Mouse (Mus musculus): ENCODE results near the gene Cept1. TPM values are rescaled to one million over a fixed set of nuclear protein-coding genes. Genes with fewer than 3 reads are reported as not detected.

Gene Cept1
- polyA plus RNA-seq, 1 experiment, result 18.9 TPM

- no peaks in the 10 kb centered on the region for H3K36me3 ChIP-seq (ENCODE audit: control insufficient read depth, insufficient read depth)
- TF ChIP-seq TCF12 (IDR thresholded peaks at IDR 0.05; ENCODE audit: insufficient read depth, poor library complexity, severe bottlenecking) (no peak), E2F4 (IDR thresholded peaks at IDR 0.05; ENCODE audit: insufficient read depth) (no peak), CEBPB (IDR thresholded peaks at IDR 0.05; ENCODE audit: insufficient read depth, poor library complexity, severe bottlenecking) (no peak), SRF (IDR thresholded peaks at IDR 0.05; ENCODE audit: control insufficient read depth, insufficient read length, low read depth) (no peak), REST (IDR thresholded peaks at IDR 0.05; ENCODE audit: insufficient read depth, insufficient read length) (no peak)
- H3K27me3 ChIP-seq (ENCODE audit: control insufficient read depth, insufficient read depth, insufficient read length), result no peaks in the 10 kb centered on the region
- no peak overlapping the region for H3K4me3 ChIP-seq
- H3K79me2 ChIP-seq (ENCODE audit: control insufficient read depth, insufficient read depth), result no peaks in the 10 kb centered on the region
- no peak overlapping the region for H3ac ChIP-seq (ENCODE audit: control insufficient read depth, insufficient read length)
- no peak overlapping the region for H3K4me2 ChIP-seq (ENCODE audit: low read depth)
Measured at GRCm38 (mm10) chr3:106457298-106457869, 90.2 kb downstream of the Cept1 start.

GRCm38 (mm10) chr3:106452616-106453015 lies 95.0 kb downstream of the Cept1 start:
- Histone ChIP-seq H3ac (ENCODE audit: control insufficient read depth, insufficient read length) (no peak overlapping the region), H3K4me3 (no peak overlapping the region), H3K4me2 (ENCODE audit: low read depth) (no peak overlapping the region), H3K36me3 (ENCODE audit: control insufficient read depth, insufficient read depth) (no peaks in the 10 kb centered on the region), H3K79me2 (ENCODE audit: control insufficient read depth, insufficient read depth) (no peaks in the 10 kb centered on the region), H3K27me3 (ENCODE audit: control insufficient read depth, insufficient read depth, insufficient read length) (no peaks in the 10 kb centered on the region)
- TF ChIP-seq TCF3 (IDR thresholded peaks at IDR 0.05; ENCODE audit: insufficient read length, low read depth) (no peak), E2F4 (IDR thresholded peaks at IDR 0.05; ENCODE audit: insufficient read depth) (no peak), USF1 (IDR thresholded peaks at IDR 0.05; ENCODE audit: low read depth) (no peak), POLR2A (IDR thresholded peaks at IDR 0.05; ENCODE audit: insufficient read length, low read depth) (no peak), POLR2AphosphoS2 (IDR thresholded peaks at IDR 0.05; ENCODE audit: insufficient read length, low read depth) (no peak), CEBPB (IDR thresholded peaks at IDR 0.05; ENCODE audit: insufficient read depth, poor library complexity, severe bottlenecking) (no peak), TCF12 (IDR thresholded peaks at IDR 0.05; ENCODE audit: insufficient read depth, poor library complexity, severe bottlenecking) (no peak), REST (IDR thresholded peaks at IDR 0.05; ENCODE audit: insufficient read depth, insufficient read length) (no peak), MAX (IDR thresholded peaks at IDR 0.05; ENCODE audit: low read depth) (no peak), SRF (IDR thresholded peaks at IDR 0.05; ENCODE audit: control insufficient read depth, insufficient read length, low read depth) (no peak), MYOG (IDR thresholded peaks at IDR 0.05; ENCODE audit: control insufficient read depth in 1 of 3, insufficient read depth in 1 of 3, insufficient read length in 2 of 3, low read depth in 2 of 3) (no peak), MYOD1 (IDR thresholded peaks at IDR 0.05; ENCODE audit: control insufficient read depth in 1 of 3, insufficient read length in 2 of 3, low read depth in 2 of 3) (no peak)

Other genes starting within 250 kb of the Cept1 start
- gene Chil6, start 141.6 kb downstream of the Cept1 start, polyA plus RNA-seq (2012; fragmentation: generic; extraction: Trizol), result not detected
- 4.9 TPM for gene Dennd2d, start 65.4 kb downstream of the Cept1 start, polyA plus RNA-seq (2012; fragmentation: generic; extraction: Trizol)
- 47.3 TPM for gene Dram2, start within 50 bp of the Cept1 start, polyA plus RNA-seq (2012; fragmentation: generic; extraction: Trizol)
- 9.7 TPM for gene Lrif1, start 137.2 kb upstream of the Cept1 start, polyA plus RNA-seq (2012; fragmentation: generic; extraction: Trizol)
- 3.4 TPM for gene Cd53, start 242.3 kb upstream of the Cept1 start, polyA plus RNA-seq (2012; fragmentation: generic; extraction: Trizol)